Mouse (Mus musculus) thymus, postnatal 36 days (tissue): ENCODE data around the gene Fam234b.
A peak's percentile ranks its signal among the peaks of the same experiment; 100 is the strongest.

Experiments
- DNase-seq, 2 experiments: peaks; one replicate each; pipeline ENCODE4 v3.0.0; 2022; ENCODE audit warnings: mixed read lengths in 2 of 2

Fam234b gene

DNA sequence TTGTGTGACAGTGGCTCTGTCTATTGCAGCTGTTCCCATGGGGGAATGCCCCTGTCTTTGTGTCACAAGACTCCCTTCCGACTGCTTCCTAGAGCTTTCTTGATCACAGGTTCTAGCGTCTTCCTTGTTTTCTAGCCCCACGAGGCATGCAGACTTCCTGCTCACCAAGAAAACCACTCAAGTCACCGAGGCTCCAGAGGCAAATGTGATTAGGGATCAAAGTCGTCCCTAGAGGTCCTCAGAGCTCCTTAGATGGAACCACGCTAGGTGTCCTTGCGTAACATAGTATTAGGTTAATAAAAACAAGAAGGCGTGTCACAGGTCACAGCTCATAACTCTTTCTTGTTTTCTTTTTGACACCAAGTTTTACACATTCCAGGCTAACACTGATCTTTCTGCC, 13.8 kb upstream of the Fam234b start:
- no peak for DNase-seq

DNA sequence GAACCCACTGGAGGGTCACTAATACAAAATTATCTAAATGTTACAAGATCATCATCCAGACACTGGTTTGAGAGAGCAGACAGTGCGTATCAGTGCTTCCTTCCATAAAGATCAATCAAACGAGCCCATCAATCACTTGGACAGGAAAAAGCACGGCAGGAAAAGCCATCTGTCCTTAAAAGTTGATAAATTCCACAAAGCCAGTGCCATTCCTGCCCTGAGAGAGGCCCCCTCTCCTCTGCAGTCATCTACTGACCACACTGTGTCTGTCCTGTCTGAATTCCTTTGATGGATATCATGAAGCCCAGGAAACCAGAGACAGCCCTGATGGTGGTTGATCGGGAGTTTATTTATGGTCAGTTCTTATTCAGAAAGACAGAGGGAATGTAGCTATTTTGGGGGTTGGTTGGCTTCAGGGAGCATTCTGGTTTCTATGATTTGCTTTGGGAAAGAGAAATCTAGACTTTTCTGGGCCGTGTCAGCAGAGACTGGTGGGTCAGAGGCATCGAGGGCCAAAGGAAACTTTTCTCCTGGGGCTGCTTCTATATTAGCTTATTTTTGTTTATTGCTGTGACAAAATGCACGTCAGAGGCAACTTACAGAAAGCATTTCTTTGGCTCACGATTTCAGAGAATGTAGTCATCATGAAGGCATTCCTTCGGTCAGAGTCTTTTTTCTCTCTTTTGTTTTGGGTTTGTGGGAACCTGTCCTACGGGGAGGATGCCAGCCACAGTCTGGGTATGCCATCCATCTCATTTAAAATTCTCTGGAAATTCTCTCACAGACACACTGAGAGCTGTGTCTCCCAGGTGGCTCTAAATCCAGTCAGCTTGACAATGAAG, 10.5 kb upstream of the Fam234b start:
- DNase-seq = no peak

DNA sequence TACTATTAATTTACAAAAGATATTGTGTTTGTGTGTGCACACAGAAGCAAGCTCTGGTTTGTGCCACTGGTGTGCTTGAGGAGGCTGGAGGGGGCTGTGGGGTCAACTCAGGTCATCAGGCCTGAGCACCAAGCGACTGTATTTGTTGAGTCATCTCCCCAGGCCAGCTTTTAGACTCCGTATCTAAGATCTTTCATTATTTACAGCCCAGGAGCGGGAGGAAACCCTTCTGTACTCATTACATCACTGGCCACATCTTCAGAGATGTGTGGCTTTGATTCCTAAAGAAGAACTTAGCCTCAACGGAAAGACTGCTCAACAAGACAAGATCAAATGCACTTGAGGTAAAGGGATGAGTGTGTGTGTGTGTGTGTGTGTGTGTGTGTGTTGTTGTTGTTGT, 9.1 kb upstream of the Fam234b start:
- DNase-seq = no peak

DNA sequence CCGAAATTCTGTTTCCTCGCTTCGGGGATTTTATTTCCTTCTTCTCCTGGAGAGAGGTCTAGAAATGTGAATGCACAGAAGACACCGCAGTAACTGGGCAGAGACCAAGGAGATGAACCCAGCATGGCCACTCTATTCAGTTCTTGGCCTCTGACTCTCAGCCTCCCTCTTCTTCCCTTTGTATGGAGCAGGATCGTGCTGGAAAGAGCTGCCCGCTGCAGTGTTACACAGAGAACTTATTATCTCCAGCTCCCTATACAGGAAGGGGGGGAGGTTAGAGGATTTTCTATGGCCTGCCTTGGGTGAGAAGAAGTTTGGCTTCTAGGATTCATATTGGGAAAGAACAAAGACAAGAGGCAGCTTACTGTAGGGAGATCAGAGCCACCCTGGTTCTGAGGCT, 7.7 kb upstream of the Fam234b start:
- DNase-seq = no peak

DNA sequence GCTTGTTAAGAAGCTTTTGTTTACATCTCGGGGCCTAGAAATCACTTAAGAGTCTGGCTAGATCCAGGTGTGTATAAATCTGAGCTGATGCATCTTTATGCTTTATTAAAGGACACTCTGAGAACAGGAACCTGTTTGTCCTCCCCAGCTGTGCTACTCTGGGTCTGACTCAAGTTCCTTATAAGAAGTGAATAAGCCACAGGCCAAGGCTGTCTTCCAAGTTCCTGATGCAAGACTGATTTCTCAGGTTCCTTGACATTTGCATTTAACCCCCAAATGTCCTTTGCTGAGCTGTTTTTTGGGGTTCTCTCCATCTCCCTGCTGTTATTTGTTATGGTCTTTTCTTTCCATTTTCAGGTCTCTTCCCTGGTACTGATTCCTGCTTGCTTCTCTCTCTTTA, 5.9 kb upstream of the Fam234b start:
- DNase-seq = no peak

DNA sequence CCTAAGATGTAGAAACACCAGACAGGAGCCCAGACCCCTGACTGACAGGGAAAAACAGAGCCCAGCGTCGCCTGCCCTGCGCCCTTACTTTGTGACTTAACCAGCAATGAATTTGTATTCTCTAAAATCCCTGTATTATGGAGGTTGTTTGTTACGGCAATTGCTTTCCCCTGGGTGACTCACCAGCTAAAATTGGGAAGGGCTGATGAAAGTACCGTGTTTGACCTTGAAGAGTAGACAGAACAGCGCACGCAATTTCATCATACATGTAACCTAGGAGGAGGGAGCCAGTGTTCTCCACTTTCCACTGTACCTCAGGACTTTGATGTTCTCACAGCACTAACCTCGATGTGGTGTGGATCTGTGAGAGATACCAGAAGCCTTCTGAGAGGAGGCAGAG, 4.8 kb upstream of the Fam234b start:
- DNase-seq = no peak

DNA sequence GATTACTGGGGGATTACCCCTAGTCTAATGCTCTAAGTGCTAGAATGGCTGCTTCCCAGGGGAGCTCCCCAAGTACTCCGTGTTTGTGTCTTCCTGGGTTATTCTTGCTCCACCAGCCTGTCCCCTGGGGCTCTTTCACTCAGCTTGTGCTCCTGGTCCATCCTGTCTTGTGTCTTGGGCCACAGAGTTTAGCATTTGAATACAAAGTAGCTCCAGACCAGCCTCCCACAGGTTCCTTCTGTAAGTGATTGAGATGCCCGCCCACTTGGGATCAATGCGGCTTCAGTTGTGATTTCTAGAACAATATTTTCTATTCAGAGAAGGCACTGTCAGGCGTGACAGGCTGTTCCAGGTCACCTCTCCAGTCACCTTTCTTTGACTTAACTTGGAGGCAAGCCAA, 4.0 kb upstream of the Fam234b start:
- no peak for DNase-seq

DNA sequence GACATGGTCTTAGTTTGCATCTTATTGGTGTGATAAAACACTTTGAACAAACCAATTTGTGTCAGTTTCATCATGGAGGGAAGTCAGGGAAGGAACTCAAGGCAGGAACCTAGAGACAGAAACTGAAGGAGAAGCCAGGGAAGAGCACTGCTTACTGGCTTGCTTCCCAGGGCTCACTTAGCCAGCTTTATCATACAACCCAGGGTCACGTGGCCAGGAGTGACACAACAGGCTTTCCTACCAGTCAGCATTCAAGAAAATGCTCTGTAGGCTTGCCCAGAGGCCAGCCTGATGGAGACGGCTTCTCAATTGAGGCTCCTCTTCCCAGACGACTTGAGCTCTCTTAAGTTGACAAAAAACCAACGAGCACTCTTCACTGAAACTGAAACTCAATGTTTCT, 2.9 kb upstream of the Fam234b start:
- DNase-seq = no peak

DNA sequence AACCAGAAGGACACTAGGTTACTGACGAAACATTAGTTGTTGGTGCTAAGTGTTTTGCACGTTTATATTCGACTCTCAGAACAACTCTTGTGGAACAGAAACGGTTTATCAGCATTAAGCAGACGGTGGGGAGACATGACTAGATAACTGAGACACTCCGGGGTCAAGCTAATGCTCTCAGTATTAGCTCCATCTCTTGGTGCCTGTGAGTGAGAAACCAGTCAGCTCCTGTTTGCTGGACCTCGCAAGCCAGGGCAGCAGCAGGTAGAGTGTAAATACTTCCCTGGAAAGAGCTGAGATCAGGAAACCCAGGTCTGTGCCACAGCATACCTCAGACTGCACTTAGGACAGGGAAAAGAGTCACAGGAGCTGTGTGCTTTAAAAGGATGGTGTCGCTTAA, 1.1 kb upstream of the Fam234b start:
- no peak for DNase-seq

DNA sequence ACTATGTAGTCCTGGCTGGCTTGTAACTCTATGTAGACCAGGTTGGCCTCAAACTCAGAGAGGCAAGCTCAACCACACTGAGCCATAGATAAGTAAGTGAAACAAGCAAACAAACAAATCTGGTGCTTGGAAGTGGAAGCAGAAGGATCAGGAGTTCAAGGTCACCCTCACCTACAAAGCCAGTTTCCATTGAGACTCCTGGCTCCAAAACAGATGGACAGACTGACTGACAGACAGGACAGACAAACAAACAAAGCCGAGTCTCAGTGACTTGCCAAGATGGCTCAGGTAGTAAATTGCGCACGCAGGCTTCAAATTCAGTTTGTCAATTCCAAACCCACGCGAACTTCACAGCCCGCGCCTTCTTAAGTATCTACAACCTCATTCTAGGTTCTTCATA, 331 bp upstream of the Fam234b start:
- DNase-seq = no peak

DNA sequence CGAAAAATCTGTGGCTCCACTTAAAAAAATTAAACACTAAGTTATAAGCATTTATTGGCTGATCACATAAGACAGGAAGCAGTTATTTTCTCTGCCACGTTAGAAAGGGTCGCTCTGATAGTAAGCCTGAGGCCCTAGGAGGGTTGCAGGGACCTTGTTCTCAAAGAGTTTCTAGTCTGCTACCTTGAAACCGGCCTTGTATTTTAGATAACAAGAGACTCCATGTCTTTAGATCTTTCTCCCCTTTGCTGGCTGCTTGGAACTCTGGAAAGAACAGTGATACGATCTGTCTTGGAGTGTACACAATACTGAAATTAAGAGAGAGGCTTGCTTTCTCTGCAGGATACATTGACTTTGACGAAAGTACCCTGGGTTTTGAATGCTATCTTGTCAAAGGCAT, 949 bp downstream of the Fam234b start:
- DNase-seq = no peak

DNA sequence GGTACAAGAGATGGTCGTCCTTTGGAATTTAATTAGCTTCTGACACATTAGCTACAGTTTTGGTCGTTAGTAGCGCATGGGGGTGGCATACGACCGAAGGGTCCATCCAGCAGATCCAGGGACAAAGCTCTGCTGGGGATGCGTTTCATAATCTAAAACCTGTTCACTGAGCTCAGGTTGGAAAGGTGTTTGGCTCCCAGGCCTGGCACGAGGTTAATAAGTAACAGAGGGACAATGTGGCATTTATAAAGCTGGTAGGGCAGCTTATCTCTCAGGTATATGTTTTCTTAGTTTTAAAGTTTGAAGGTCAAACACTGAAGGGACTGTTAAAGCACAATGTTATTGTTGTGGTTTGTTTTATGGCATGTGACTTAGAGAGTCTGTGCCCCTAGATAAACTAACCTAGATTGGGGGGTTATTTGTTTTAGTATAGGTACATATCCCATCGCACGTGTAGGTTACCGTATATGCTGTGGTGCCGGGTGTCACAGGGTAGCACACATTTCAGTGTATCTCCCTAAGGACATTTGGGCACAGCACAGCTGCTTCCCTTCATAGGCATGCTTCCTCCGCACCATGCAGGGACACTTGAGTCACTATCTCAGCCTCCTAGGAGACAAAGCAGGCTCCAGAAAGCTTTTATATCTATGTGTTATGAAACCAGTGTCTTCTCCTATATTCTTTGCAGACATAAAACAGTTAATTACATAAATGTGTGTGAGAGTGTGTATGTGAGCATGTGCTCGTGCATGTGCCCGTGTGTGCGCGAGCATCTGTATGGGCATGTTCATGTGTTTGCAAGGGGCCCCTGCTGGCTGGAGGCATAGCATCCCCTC, 2.6 kb downstream of the Fam234b start:
- DNase-seq = no peak

DNA sequence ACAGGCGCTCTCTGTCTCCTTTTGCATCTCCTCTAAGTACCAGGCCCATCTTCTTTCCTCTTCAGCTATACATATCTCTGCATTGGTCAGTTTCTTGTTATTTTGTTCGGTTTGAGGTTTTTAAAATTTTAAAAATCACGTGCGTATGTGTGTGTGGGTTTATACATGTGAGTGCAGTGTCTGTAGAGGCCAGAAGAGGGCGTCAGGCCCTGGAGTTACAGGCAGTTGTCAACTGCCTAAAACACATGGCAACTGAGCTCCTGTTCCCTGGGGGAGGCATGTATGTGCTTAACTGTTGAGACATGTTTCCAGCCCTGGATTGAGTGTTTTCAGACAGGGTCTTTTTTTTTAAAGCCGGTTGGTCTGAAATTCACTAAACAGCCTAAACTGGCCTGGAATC, 4.9 kb downstream of the Fam234b start:
- DNase-seq = no peak

DNA sequence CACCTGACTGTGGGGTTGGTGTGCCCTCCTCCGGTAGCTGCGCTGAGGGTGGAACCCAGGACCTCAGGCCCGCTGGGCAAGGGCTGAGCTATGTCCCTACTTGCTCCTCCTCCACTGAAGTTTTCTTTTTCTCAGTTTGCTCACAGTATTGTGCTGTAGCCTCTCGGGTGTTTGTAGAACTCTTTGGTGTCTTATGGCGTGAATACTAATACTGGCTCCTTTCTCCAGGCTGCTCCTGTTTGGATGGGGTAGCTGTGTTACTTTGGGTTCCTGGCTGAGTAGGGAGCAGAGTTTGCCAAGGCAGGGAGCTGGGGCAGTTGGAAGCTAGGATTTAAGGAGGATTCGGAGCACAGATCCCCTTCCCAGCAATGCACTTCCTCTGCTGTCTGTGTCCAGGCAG, 6.0 kb downstream of the Fam234b start:
- no peak for DNase-seq

DNA sequence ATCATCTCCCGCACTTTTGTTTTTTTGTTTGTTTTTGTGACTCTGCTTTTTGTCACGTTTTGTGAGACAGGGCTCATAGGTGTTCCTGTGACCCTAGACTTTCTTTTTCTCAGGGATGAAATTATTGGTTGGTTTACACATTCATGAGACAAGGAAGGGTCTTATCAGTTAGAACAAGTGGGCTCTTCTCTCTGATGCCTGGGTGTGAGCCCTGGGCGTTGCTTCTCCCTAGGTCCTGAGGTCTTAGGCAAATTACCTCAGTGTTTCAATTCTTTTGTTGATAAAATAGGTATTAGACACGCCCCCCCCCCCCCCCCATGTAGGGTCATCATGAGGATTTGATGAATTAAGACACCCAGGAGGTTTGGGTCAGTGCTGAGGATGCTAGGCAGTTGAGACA, 7.1 kb downstream of the Fam234b start:
- DNase-seq = no peak

DNA sequence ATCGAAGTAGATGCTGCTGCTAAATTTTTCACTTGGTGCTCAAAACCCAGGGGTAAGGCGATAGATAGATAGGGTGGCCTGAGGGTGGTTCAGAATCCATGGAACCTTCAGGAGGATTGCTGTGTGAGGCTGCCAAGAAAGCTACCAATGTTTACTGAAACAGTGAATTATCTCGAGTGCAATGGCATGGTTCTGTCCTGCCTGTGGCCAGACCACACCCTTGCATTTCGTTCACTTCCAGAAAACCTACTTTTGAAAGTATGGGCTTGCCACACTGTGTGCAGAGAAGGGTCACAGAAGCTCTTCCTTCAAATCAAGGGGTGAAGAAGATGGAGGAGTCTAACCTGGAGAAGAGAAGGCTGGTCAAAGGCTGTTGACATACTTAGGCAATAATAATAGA, 8.0 kb downstream of the Fam234b start:
- no peak for DNase-seq

DNA sequence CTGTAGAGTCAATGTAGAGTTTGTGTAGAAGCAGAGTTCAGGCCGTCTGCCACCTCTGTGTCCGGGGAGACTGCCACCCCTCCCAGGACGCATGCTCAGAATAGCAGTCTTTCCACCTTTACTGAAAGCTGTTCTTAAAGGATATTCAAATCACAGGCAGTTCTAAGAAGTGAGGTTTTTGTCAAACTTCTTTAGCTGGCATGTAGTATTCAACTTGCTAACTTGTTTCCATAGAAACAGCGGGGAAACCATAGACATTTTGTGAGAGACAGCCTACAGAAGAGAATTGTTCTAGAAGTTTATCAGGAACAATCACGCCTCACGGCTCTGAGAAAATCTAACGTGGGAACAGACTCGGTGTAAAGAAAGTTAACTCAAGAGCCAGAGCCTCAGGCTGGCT, 9.1 kb downstream of the Fam234b start:
- no peak for DNase-seq

DNA sequence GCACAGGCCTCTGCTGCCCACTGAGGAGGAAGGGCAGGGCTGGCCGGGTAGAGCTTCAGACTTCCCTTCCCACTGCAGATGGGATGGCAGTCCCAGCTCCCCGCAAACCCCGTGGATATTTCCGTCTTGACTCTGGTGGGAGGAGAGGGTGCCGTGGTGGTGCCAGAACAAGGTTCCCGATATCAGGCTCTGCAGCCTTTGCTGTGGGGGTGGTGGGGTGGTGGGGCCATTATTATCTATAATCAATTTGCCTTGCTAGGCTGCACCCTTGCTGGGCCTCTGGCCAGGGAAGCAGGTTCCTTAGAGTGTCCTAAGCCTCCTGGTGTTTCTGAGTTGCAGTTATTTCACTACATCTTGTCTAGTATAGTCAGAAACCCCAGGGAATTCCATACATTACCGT, 13.4 kb downstream of the Fam234b start:
- no peak for DNase-seq

DNA sequence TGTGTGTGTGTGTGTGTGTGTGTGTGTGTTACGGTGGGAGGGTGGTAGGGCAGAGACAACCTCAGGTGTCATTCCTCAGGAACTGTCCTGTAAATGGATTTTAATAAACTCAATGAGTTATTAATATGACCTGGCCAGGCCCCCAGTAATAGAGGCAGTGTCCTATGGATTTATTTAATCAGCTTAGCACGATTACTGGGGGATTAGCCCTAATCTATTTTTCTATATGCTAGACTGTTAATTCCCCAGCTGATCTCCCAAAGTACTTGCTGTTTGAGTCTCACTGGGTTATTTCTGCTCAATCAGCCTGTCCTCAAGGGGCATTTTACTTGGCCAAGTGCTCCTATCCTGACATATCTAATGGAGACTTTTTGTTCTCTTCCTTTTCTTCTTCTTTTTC, 14.9 kb downstream of the Fam234b start:
- no peak for DNase-seq

DNA sequence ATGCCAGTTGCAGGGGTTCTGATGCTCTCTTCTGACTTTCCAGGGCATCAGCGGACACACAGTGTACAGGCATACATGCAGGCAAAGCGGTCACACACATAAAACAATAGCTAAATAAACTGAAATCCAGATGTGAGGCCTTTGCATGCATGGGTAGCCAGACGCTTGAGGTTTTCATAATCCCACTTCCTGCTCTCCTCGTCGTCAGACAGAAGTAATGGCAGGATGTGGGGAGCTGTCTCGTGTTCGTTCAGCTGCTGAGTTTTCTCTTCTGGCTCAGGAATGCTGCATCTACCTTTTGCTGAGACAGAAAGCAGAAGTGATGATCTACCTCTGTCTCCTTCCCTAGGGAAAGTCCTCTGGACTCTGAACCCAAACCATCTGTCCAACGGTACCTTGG, 20.6 kb downstream of the Fam234b start:
- DNase-seq = peak; percentile 54 to 65

DNA sequence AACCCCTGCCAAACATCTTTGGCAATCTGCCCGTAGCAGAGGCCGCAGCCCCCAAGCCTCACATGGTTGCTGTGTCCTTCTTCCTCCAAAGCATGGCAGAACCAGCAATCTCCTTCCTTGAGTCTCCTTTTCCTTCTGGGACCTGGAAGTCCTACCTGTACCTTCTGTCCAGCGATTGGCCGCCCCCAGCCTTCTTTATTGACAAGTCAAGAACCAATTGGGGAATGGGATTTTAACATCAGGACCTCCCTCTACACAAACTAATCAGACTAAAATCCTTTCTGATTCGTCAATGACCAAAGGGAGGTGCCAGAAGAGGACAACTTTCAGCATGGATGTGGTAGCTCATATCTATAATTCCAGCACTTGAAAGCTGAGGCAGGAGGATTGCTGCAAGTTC, 22.1 kb downstream of the Fam234b start:
- DNase-seq = no peak

DNA sequence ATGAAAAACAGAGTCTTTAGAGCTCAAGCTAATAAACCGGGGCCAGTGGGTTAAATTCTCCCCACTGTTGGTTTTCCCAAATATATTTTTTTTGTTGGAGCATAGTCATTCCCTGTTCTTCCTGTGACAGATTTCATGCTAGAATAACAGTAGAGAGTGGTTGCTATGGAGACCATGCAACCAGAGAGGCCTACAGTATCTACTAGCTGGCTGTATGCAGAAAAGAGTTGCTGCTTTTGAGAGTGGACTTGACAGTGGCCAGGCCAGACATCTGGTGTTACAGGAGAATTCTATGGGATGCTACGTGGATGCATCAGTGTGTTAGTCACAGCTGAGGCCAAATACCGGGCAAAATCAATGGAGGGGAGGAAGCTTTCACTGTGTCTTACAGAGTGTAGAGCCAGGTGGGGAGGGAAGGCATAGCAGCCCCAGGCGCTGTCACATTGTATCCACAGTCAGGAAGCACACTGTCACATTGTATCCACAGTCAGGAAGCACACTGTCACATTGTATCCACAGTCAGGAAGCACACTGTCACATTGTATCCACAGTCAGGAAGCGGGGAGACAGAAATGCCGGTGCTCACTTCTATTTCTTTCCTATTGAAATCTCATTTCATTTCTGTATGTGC, 26.1 kb downstream of the Fam234b start:
- no peak for DNase-seq

DNA sequence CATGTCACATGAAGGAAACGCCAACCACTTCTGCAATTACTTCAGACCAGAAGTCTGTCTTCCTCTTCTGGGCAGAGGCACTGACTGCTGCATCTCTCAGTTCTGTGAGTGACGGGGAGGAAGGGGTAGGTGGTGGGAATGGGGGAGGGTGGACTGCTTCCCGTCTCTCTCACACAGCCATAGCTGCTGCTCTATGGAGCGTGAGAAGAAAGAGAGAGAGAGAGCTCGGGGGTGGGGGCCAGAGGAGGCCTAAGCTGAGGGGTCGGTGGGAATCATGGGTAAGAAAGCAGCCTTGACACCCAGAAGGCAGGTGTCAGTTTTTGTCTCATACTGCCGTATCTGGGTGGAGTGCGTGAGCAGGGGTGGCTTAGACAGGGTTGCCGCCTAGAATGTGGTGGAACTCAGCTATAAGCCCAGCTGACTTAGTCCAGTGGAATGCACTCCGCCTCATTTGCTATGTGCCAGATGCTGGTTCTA, 30.7 kb downstream of the Fam234b start:
- peak in 1 of 2 experiments; percentile 38 for DNase-seq

DNA sequence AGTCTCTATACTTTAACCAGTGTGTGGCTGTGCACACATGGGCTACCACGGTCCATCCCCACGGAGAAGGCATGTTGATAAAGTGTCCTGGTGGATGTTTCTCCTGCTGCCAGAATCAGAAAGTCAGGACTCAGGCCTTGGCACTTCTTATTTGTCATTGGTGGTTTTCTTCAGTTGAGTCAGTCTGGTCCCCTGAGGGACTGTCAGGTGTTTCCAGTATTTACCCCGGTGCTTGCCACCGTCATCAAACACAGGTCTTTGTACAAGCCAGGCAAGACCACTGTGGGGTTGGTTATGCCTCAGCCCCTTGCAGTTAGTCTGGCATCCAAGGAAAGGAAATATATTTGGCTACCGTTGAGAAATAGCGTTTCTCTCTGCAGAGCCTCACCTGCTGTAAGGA, 32.8 kb downstream of the Fam234b start:
- DNase-seq = no peak
